Mouse (Mus musculus) forebrain, embryonic 12.5 days (tissue): Measurements from ENCODE around the gene Serpinb7. TPM values are rescaled to one million over a fixed set of nuclear protein-coding genes. Genes with fewer than 3 reads are reported as not detected.

Source experiments
- ATAC-seq: fragments of 200-750 bp; cut with Nextera tagmentation; 2 replicates; pipeline ENCODE4 v1.8.0; 2017; ENCODE audit warnings: moderate TSS enrichment; ENCODE audit not compliant: low FRiP score
- H3K27ac ChIP-seq: fragments of 300-500 bp; sonication (generic); 2 replicates; pipeline ENCODE4 v1.5.1; 2016; ENCODE audit warnings: mild to moderate bottlenecking
- H3K27me3 ChIP-seq: fragments of 300-500 bp; sonication (generic); 2 replicates; pipeline ENCODE4 v1.6.1; 2016; ENCODE audit warnings: mild to moderate bottlenecking
- H3K36me3 ChIP-seq: fragments of 300-500 bp; sonication (generic); replicated peaks from 2 replicates; pipeline ENCODE4 v1.6.1; 2016; ENCODE audit warnings: mild to moderate bottlenecking
- H3K4me1 ChIP-seq: fragments of 300-500 bp; sonication (generic); 2 replicates; pipeline ENCODE4 v1.6.1; 2016
- H3K4me2 ChIP-seq: fragments of 300-500 bp; sonication (generic); 2 replicates; pipeline ENCODE4 v1.6.1; 2016; ENCODE audit warnings: mild to moderate bottlenecking, moderate library complexity
- H3K4me3 ChIP-seq: fragments of 300-500 bp; sonication (generic); replicated peaks from 2 replicates; pipeline ENCODE4 v1.5.1; 2016; ENCODE audit warnings: mild to moderate bottlenecking
- H3K9ac ChIP-seq: fragments of 300-500 bp; sonication (generic); 2 replicates; pipeline ENCODE4 v1.6.1; 2016; ENCODE audit warnings: mild to moderate bottlenecking
- H3K9me3 ChIP-seq: fragments of 300-500 bp; sonication (generic); 2 replicates; pipeline ENCODE4 v1.6.1; 2016
- WGBS: fragments of 180-500 bp; shearing (Covaris S2); methylation state at CpG from one replicate; pipeline ENCODE4 v1.1.7; 2016; 5-methylcytosine and 5-hydroxymethylcytosine counted together
- polyA plus RNA-seq: library from polyadenylated mRNA; unstranded; fragments of >200 nt; fragmentation: Nextera tagmentation; extraction: Ambion mirVana; gene quantifications from 2 replicates; pipeline ENCODE4 v1.2.1, GENCODE M21; 2016

Gene Serpinb7
- polyA plus RNA-seq, 1 experiment from 2014 or later: not detected

DNA sequence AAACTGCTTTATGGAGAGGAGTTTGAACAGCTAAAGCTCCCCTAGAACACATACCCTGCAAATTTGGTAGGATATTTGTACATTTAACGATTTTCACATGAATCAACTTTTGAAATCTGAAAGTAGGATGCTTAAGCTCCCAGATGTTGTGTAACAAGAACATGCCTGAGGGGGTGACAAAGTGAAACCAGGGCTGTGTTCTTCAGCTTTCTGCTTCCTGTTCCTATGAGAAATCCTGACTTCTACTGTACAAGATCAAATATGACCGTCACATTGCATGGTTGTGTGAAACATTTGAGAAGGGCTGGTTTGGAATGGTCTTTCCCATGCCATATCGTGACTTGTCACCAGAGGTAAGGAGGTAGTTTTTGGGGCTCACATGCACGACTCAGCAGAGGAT lies 2.6 kb downstream of the Serpinb7 start:
- Histone ChIP-seq H3K9me3 (no peaks in the 10 kb centered on the region), H3K4me1 (no peaks in the 10 kb centered on the region), H3K27ac (no peak overlapping the region), H3K27me3 (no peaks in the 10 kb centered on the region), H3K36me3 (no peaks in the 10 kb centered on the region), H3K9ac (no peak overlapping the region), H3K4me3 (no peak overlapping the region), H3K4me2 (no peak overlapping the region)
- ATAC-seq: no peak
- 82% methylated on average over 4 of the region's 4 CpGs for WGBS

- H3K9me3 ChIP-seq: no peaks in the 10 kb centered on the region
- no peaks in the 10 kb centered on the region for H3K4me1 ChIP-seq
- no peak overlapping the region for H3K27ac ChIP-seq
- no peaks in the 10 kb centered on the region for H3K27me3 ChIP-seq
- ATAC-seq: no peak
- H3K36me3 ChIP-seq: no peaks in the 10 kb centered on the region
- no peak overlapping the region for H3K4me2 ChIP-seq
- 47% methylated on average over 1 of the region's 1 CpGs for WGBS
- no peak overlapping the region for H3K4me3 ChIP-seq
- H3K9ac ChIP-seq: no peak overlapping the region
Observed at GRCm38 (mm10) chr1:107414650-107415049, 15.2 kb downstream of the Serpinb7 start.

DNA sequence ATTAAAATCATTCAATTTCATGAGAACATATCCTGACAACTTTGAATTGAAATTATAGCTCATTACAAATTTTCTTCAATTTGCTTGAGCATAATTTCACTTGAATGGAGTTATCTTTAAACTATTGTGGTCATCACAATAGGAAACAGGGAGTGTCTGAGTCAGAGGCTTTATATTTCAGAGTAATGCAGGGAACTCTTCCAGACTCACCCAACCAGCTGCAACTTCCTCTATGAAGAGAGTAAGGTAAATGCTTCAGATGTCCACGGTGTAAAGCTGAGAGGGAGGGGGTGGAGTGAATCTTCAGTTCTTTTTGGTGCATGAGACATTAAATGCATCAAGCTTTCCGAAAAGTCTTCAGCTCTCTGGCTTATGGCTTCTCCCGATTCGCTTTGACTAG lies 23.0 kb downstream of the Serpinb7 start:
- Histone ChIP-seq H3K36me3 (no peaks in the 10 kb centered on the region), H3K27ac (no peak overlapping the region), H3K4me3 (no peak overlapping the region), H3K27me3 (no peaks in the 10 kb centered on the region), H3K4me1 (no peaks in the 10 kb centered on the region), H3K9ac (no peak overlapping the region), H3K9me3 (no peaks in the 10 kb centered on the region), H3K4me2 (no peak overlapping the region)
- ATAC-seq: no peak
- 83% methylated on average over 4 of the region's 4 CpGs for WGBS

DNA sequence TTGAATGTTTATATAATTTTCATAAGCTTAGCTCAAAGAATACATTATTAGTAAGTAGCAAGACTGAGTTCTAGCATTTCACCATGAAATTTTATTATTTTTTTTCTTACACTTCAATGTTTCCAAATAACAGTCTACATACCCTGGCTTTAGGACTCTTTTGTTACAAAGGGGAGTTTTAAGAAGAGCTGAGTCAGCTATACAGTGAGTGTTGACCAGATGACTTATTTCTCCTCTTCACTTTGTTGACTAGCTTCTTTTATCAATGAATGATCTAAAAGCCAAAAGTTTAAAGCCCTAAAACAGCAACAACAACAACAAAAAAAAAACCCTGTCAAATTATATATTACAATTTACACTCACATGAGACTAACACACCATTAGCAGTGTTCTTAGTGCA lies 31.8 kb downstream of the Serpinb7 start:
- Histone ChIP-seq H3K36me3 (no peaks in the 10 kb centered on the region), H3K4me1 (no peaks in the 10 kb centered on the region), H3K27ac (no peak overlapping the region), H3K9me3 (no peaks in the 10 kb centered on the region), H3K27me3 (no peaks in the 10 kb centered on the region), H3K4me2 (no peak overlapping the region), H3K9ac (no peak overlapping the region), H3K4me3 (no peak overlapping the region)
- ATAC-seq: no peak

GRCm38 (mm10) chr1:107435528-107435927 lies 36.1 kb downstream of the Serpinb7 start:
- Histone ChIP-seq H3K27ac (no peak overlapping the region), H3K4me2 (no peak overlapping the region), H3K9ac (no peak overlapping the region), H3K4me1 (no peaks in the 10 kb centered on the region), H3K9me3 (no peaks in the 10 kb centered on the region), H3K4me3 (no peak overlapping the region), H3K36me3 (no peaks in the 10 kb centered on the region), H3K27me3 (no peaks in the 10 kb centered on the region)
- 90% methylated on average over 2 of the region's 2 CpGs for WGBS
- ATAC-seq: no peak

- Histone ChIP-seq H3K9me3 (no peaks in the 10 kb centered on the region), H3K4me1 (no peaks in the 10 kb centered on the region), H3K27ac (no peak overlapping the region), H3K4me2 (no peak overlapping the region), H3K27me3 (no peaks in the 10 kb centered on the region), H3K9ac (no peak overlapping the region), H3K36me3 (no peaks in the 10 kb centered on the region), H3K4me3 (no peak overlapping the region)
- no peak for ATAC-seq
- WGBS: 80% methylated on average over 3 of the region's 3 CpGs
Observed at GRCm38 (mm10) chr1:107439462-107439861, 40.0 kb downstream of the Serpinb7 start.

DNA sequence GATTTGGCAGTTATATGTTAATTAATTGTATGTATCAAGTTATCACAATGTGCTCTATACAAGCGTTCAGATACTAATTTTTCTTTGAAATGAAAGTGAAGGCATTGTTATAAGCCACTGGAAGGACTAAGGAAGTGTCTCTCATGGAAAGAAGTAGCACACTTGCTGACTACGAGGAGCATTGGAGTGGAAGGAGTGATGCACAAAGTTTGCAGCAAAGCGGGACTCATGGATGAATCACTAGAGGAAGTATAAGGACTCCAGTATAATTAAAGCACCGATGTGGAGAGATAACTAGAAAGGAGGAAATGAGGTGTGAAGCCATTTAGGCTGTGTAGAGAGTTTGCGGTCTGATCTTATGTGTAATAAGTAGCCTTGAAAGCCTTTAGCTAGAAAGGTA lies 45.9 kb downstream of the Serpinb7 start:
- no peak for ATAC-seq
- Histone ChIP-seq H3K4me2 (no peak overlapping the region), H3K36me3 (no peaks in the 10 kb centered on the region), H3K9me3 (no peaks in the 10 kb centered on the region), H3K9ac (no peak overlapping the region), H3K27me3 (no peaks in the 10 kb centered on the region), H3K4me3 (no peak overlapping the region), H3K27ac (no peak overlapping the region), H3K4me1 (no peaks in the 10 kb centered on the region)
- WGBS: 62% methylated on average over 5 of the region's 5 CpGs

GRCm38 (mm10) chr1:107447228-107447931 lies 47.9 kb downstream of the Serpinb7 start:
- H3K4me2 ChIP-seq: no peak overlapping the region
- H3K36me3 ChIP-seq: no peaks in the 10 kb centered on the region
- no peak overlapping the region for H3K9ac ChIP-seq
- no peaks in the 10 kb centered on the region for H3K9me3 ChIP-seq
- no peaks in the 10 kb centered on the region for H3K4me1 ChIP-seq
- whole genome bisulfite sequencing: 84% methylated on average over 3 of the region's 3 CpGs
- no peak overlapping the region for H3K27ac ChIP-seq
- no peak for ATAC-seq
- no peak overlapping the region for H3K4me3 ChIP-seq
- H3K27me3 ChIP-seq: no peaks in the 10 kb centered on the region

- Histone ChIP-seq H3K4me2 (no peak overlapping the region), H3K4me1 (no peaks in the 10 kb centered on the region), H3K4me3 (no peak overlapping the region), H3K27me3 (no peaks in the 10 kb centered on the region), H3K9me3 (no peaks in the 10 kb centered on the region), H3K36me3 (no peaks in the 10 kb centered on the region), H3K27ac (no peak overlapping the region), H3K9ac (no peak overlapping the region)
- ATAC-seq: no peak
Observed at GRCm38 (mm10) chr1:107479909-107480308, 80.5 kb downstream of the Serpinb7 start.

GRCm38 (mm10) chr1:107481452-107481851 lies 82.0 kb downstream of the Serpinb7 start:
- Histone ChIP-seq H3K36me3 (no peaks in the 10 kb centered on the region), H3K27me3 (no peaks in the 10 kb centered on the region), H3K9me3 (no peaks in the 10 kb centered on the region), H3K4me1 (no peaks in the 10 kb centered on the region), H3K9ac (no peak overlapping the region), H3K4me3 (no peak overlapping the region), H3K4me2 (peak overlapping the region; percentile 39), H3K27ac (no peak overlapping the region)
- peak; percentile 92 for ATAC-seq
- WGBS: 19% methylated on average over 11 of the region's 11 CpGs

DNA sequence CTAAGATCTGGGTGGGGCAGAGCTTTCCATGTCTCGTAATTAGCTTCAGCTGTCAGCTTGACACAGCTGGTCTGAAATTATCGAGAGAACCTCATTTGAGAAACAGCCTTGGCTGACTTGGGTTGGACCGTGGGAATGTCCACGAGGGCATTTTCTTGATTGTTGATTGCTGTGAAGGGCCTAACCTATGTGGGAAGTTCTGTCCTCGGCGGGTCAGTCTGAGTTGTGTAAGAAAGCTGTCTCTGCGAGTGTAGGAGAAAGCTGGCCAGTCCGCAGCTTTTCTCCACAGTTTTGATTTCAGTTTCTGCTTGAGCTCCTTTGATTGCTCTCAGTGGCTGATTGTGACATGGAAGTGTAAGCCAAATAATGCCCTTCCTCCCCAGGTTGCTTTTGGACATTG lies 90.1 kb downstream of the Serpinb7 start:
- 78% methylated on average over 8 of the region's 8 CpGs for WGBS
- Histone ChIP-seq H3K9me3 (no peaks in the 10 kb centered on the region), H3K27ac (no peak overlapping the region), H3K4me1 (no peaks in the 10 kb centered on the region), H3K27me3 (no peaks in the 10 kb centered on the region), H3K36me3 (no peaks in the 10 kb centered on the region), H3K9ac (no peak overlapping the region), H3K4me2 (no peak overlapping the region), H3K4me3 (no peak overlapping the region)
- no peak for ATAC-seq

DNA sequence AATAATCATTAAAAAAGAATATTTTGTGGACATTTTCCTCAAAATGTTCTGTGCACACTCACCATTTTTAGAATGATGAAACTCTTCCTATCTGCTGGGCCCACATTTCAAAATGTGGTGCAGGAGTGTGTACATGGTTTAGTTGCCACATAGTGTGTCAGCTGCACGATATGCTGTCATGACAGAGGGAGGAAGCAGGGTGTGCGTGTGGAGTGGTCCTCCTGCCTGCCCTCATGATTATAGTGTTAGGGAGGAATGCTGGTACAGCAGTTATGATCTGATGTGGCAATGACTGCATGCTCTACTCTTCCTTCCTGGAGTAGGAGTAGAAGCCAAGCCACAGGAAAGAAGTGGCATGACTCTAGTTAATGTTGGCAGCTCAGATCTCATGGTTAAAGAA lies 97.3 kb downstream of the Serpinb7 start:
- H3K4me1 ChIP-seq: no peaks in the 10 kb centered on the region
- H3K27ac ChIP-seq: no peak overlapping the region
- no peak for ATAC-seq
- 87% methylated on average over 2 of the region's 2 CpGs for WGBS
- H3K4me2 ChIP-seq: no peak overlapping the region
- H3K27me3 ChIP-seq: no peaks in the 10 kb centered on the region
- no peak overlapping the region for H3K9ac ChIP-seq
- no peaks in the 10 kb centered on the region for H3K36me3 ChIP-seq
- H3K9me3 ChIP-seq: no peaks in the 10 kb centered on the region
- H3K4me3 ChIP-seq: no peak overlapping the region

GRCm38 (mm10) chr1:107502025-107502424 lies 102.6 kb downstream of the Serpinb7 start:
- H3K4me1 ChIP-seq: no peaks in the 10 kb centered on the region
- H3K27me3 ChIP-seq: no peaks in the 10 kb centered on the region
- no peak overlapping the region for H3K27ac ChIP-seq
- no peak overlapping the region for H3K9ac ChIP-seq
- no peak overlapping the region for H3K4me3 ChIP-seq
- ATAC-seq: no peak
- no peaks in the 10 kb centered on the region for H3K36me3 ChIP-seq
- H3K9me3 ChIP-seq: no peaks in the 10 kb centered on the region
- no peak overlapping the region for H3K4me2 ChIP-seq
